Mouse (Mus musculus) forebrain, embryonic 12.5 days (tissue): ENCODE data around the gene Rln1. TPM values are rescaled to one million over a fixed set of nuclear protein-coding genes. Genes with fewer than 3 reads are reported as not detected.
A peak's percentile ranks its signal among the peaks of the same experiment; 100 is the strongest.

Experiments used
- ATAC-seq: fragments of 200-750 bp; cut with Nextera tagmentation; 2 replicates; pipeline ENCODE4 v1.8.0; 2017; ENCODE audit warnings: moderate TSS enrichment; ENCODE audit not compliant: low FRiP score
- H3K27ac ChIP-seq: fragments of 300-500 bp; sonication (generic); 2 replicates; pipeline ENCODE4 v1.5.1; 2016; ENCODE audit warnings: mild to moderate bottlenecking
- H3K27me3 ChIP-seq: fragments of 300-500 bp; sonication (generic); 2 replicates; pipeline ENCODE4 v1.6.1; 2016; ENCODE audit warnings: mild to moderate bottlenecking
- H3K36me3 ChIP-seq: fragments of 300-500 bp; sonication (generic); replicated peaks from 2 replicates; pipeline ENCODE4 v1.6.1; 2016; ENCODE audit warnings: mild to moderate bottlenecking
- H3K4me1 ChIP-seq: fragments of 300-500 bp; sonication (generic); 2 replicates; pipeline ENCODE4 v1.6.1; 2016
- H3K4me2 ChIP-seq: fragments of 300-500 bp; sonication (generic); 2 replicates; pipeline ENCODE4 v1.6.1; 2016; ENCODE audit warnings: mild to moderate bottlenecking, moderate library complexity
- H3K4me3 ChIP-seq: fragments of 300-500 bp; sonication (generic); replicated peaks from 2 replicates; pipeline ENCODE4 v1.5.1; 2016; ENCODE audit warnings: mild to moderate bottlenecking
- H3K9ac ChIP-seq: fragments of 300-500 bp; sonication (generic); 2 replicates; pipeline ENCODE4 v1.6.1; 2016; ENCODE audit warnings: mild to moderate bottlenecking
- H3K9me3 ChIP-seq: fragments of 300-500 bp; sonication (generic); 2 replicates; pipeline ENCODE4 v1.6.1; 2016
- WGBS: fragments of 180-500 bp; shearing (Covaris S2); methylation state at CpG from one replicate; pipeline ENCODE4 v1.1.7; 2016; 5-methylcytosine and 5-hydroxymethylcytosine counted together
- polyA plus RNA-seq: library from polyadenylated mRNA; unstranded; fragments of >200 nt; fragmentation: Nextera tagmentation; extraction: Ambion mirVana; gene quantifications from 2 replicates; pipeline ENCODE4 v1.2.1, GENCODE M21; 2016

Gene Rln1
- polyA plus RNA-seq, 1 experiment from 2014 or later, result 1.00 TPM

DNA sequence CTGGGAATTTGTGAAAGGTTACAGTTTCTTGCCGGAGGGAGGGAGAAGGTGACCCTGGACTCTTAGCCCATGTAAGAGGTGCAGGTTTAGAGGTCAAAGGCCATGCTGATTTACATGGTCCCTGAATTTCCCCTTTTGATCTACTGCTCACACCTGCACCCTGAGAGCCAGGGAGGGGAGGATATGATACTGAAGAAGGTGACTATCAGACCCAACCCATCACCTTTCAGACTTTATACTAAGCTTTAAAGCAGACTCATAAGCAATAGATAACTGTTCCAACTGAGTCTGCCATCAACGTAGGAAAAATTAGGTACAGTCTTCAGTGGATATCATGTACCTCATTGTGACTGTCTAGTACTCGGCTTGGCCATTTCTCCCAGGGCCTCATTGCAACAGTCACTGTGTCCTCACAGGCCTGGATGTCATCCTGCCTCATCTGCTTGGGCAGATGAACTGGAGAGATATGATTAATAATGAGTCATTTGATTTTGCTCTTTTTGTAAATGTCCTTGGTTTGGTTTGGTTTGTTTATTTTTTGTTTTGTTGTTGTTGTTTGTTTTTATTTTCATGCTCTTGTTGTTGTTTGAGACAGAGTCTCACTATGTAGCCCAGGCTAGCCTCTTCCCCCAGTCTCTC is 34.3 kb upstream of the Rln1 start:
- Histone ChIP-seq H3K27me3 (no peaks in the 10 kb centered on the region), H3K9ac (no peak overlapping the region), H3K36me3 (no peaks in the 10 kb centered on the region), H3K4me2 (no peak overlapping the region), H3K4me1 (peaks cover 13% of the 10 kb centered on the region; the same call in 1 of the 2 replicates), H3K27ac (no peak overlapping the region), H3K4me3 (no peak overlapping the region), H3K9me3 (no peaks in the 10 kb centered on the region)
- WGBS, result 81% methylated on average over 3 of the region's 3 CpGs
- no peak for ATAC-seq

DNA sequence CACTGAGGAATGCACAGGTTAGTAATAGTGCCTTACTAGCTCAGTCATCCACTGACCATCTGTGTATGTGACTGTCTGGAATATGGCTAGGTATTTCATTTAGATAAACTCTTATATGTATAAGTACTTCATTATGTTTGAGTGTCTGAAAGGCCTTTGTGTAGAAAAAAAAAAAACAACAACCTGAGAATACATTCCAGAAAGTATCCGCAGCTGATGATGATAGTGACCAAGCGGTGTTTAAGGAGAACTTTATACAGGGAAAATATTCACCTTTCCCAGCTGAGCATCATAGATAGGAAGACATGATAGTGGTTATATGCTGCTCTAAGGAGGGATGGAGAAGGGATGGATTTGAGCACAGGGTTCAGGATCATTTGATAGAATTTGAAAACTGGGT is 33.6 kb upstream of the Rln1 start:
- Histone ChIP-seq H3K4me3 (no peak overlapping the region), H3K27ac (no peak overlapping the region), H3K4me1 (peaks cover 13% of the 10 kb centered on the region; the same call in 1 of the 2 replicates), H3K9ac (no peak overlapping the region), H3K9me3 (no peaks in the 10 kb centered on the region), H3K4me2 (no peak overlapping the region), H3K36me3 (no peaks in the 10 kb centered on the region), H3K27me3 (no peaks in the 10 kb centered on the region)
- ATAC-seq, result no peak
- WGBS, result 94% methylated on average over 2 of the region's 2 CpGs

DNA sequence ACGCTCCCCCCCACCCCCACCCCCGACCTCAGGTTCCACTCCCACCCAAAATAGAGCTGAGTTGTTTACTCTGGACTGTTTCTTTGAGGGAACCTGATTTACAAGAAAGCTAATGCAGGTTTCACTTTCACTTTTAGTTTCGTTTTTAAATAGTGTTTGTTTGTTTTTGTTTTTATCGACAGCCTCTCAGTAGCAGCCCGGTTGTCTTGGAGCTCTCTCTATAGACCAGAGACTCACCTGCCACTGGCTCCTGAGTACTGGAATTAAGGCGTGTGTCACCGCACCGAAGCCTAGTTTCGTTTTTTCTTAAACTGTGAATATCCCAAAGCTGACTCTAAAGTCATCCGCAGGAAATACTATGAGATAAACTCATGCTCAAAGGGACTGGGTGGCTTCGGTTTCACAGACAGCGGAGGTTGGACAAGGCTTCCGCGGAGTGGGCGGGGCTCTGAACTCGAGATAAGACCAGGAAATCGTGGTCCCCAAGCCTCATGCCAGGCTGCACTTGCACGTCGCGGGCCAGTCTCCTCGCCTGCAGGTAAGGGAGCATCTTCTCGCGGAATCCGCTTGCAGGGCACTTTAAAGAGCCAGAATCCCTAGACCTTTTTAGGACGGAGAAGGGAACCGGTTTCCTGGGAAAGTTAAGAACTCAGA is 32.6 kb upstream of the Rln1 start, which contains the start of the genes Plgrkt and Cd274:
TSS of gene Plgrkt (minus strand) at position 422 of the 654 bp plus-strand sequence.
TSS of gene Cd274 (plus strand) at position 487 of the 654 bp plus-strand sequence.
- peak; percentile 69; the same call in 1 of the 2 replicates for ATAC-seq
- Histone ChIP-seq H3K4me3 (peak within 1 kb of the TSS; percentile 44), H3K9ac (peak within 1 kb of the TSS; percentile 50), H3K4me2 (peak within 1 kb of the TSS; percentile 68), H3K4me1 (peaks cover 18% of the 10 kb centered on the region; the same call in 1 of the 2 replicates), H3K9me3 (no peaks in the 10 kb centered on the region), H3K36me3 (no peaks in the 10 kb centered on the region), H3K27me3 (no peaks in the 10 kb centered on the region), H3K27ac (no peak within 1 kb of the TSS)
- 4% methylated on average over 26 of the region's 26 CpGs for WGBS

GRCm38 (mm10) chr19:29366226-29366968 is 31.9 kb upstream of the Rln1 start:
- Histone ChIP-seq H3K36me3 (no peaks in the 10 kb centered on the region), H3K4me3 (peak overlapping the region; percentile 44), H3K9me3 (no peaks in the 10 kb centered on the region), H3K4me1 (peaks cover 20% of the 10 kb centered on the region), H3K9ac (peak overlapping the region; percentile 50; the same call in 1 of the 2 replicates), H3K27ac (no peak overlapping the region), H3K4me2 (peak overlapping the region; percentile 68), H3K27me3 (no peaks in the 10 kb centered on the region)
- WGBS, result 55% methylated on average over 20 of the region's 20 CpGs
- no peak for ATAC-seq

- H3K4me2 ChIP-seq, result no peak overlapping the region
- WGBS, result 27% methylated on average over 3 of the region's 3 CpGs
- ATAC-seq, result no peak
Observed at GRCm38 (mm10) chr19:29365105-29365504, 30.6 kb upstream of the Rln1 start.

GRCm38 (mm10) chr19:29364076-29364475 is 29.6 kb upstream of the Rln1 start:
- Histone ChIP-seq H3K27ac (no peak overlapping the region), H3K36me3 (no peaks in the 10 kb centered on the region), H3K4me1 (peaks cover 30% of the 10 kb centered on the region), H3K4me2 (no peak overlapping the region), H3K27me3 (no peaks in the 10 kb centered on the region), H3K4me3 (no peak overlapping the region), H3K9me3 (no peaks in the 10 kb centered on the region), H3K9ac (no peak overlapping the region)
- 77% methylated on average over 5 of the region's 5 CpGs for WGBS
- ATAC-seq, result no peak

More at GRCm38 (mm10) chr19:29365105-29365504, 30.6 kb upstream of the Rln1 start:
- H3K36me3 ChIP-seq, result no peaks in the 10 kb centered on the region
- H3K27ac ChIP-seq, result no peak overlapping the region
- peaks cover 30% of the 10 kb centered on the region for H3K4me1 ChIP-seq
- H3K9ac ChIP-seq, result no peak overlapping the region
- no peak overlapping the region for H3K4me3 ChIP-seq
- H3K9me3 ChIP-seq, result no peaks in the 10 kb centered on the region
- H3K27me3 ChIP-seq, result no peaks in the 10 kb centered on the region

GRCm38 (mm10) chr19:29363557-29363956 is 29.1 kb upstream of the Rln1 start:
- 94% methylated on average over 7 of the region's 7 CpGs for WGBS
- Histone ChIP-seq H3K27me3 (no peaks in the 10 kb centered on the region), H3K9me3 (no peaks in the 10 kb centered on the region), H3K36me3 (no peaks in the 10 kb centered on the region; the same call in 1 of the 2 replicates), H3K4me2 (no peak overlapping the region), H3K9ac (no peak overlapping the region), H3K27ac (no peak overlapping the region), H3K4me1 (peaks cover 30% of the 10 kb centered on the region), H3K4me3 (no peak overlapping the region)
- no peak for ATAC-seq

DNA sequence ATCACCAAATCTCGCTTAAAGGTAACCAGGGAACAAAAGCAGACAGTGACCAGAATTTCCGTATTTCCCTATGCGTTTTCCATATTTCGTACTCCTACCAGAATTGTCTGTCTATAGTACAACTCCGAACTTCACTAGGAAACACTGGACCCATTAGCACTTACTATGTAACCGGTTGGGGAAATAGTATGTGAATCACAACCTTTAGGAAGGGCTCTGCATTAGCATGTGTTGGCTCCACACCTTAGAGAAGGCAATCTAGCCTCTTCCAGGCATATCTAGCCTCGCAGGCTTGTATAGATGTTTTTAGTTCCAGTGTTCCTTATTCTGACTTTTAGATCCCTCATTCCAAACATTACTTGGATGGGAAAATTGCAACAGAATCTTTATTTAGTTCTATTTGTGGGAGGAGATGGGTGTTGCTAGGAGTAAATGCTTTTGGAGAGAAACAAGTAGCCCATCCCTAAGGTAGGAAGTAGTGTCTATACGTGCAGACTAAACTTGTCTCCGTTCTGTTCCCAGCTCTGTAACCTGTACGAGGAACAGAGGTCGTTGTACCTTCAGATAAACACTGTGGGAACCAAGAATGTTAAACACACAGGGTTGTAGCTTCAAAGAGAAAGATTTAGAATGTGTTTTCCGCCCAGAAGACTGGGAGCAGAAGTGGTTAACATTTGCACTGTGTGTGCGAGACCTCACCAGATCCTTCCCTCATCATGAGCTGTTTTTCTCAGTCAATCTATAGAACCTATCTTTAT is 27.9 kb upstream of the Rln1 start:
- Histone ChIP-seq H3K4me1 (peaks cover 27% of the 10 kb centered on the region), H3K27ac (0 out of 2 replicates have a peak overlapping the region, but pooled peaks have one; percentile 19), H3K4me3 (peak overlapping the region; percentile 61), H3K9me3 (no peaks in the 10 kb centered on the region), H3K27me3 (no peaks in the 10 kb centered on the region), H3K36me3 (peaks cover 2% of the 10 kb centered on the region; the same call in 1 of the 2 replicates), H3K9ac (peak overlapping the region; percentile 66), H3K4me2 (peak overlapping the region; percentile 77)
- WGBS, result 49% methylated on average over 13 of the region's 13 CpGs
- ATAC-seq, result peak; percentile 28

GRCm38 (mm10) chr19:29361468-29362130 is 27.1 kb upstream of the Rln1 start:
- Histone ChIP-seq H3K4me2 (peak overlapping the region; percentile 77), H3K4me1 (peaks cover 20% of the 10 kb centered on the region), H3K4me3 (peak overlapping the region; percentile 61), H3K27ac (peak overlapping the region; percentile 61; the same call in 1 of the 2 replicates), H3K27me3 (no peaks in the 10 kb centered on the region), H3K9ac (peak overlapping the region; percentile 66), H3K36me3 (peaks cover 4% of the 10 kb centered on the region; the same call in 1 of the 2 replicates), H3K9me3 (no peaks in the 10 kb centered on the region)
- ATAC-seq, result peak; percentile 100
- WGBS, result 3% methylated on average over 33 of the region's 33 CpGs

GRCm38 (mm10) chr19:29360251-29360650 is 25.8 kb upstream of the Rln1 start:
- H3K27ac ChIP-seq, result no peak overlapping the region
- no peak for ATAC-seq
- H3K27me3 ChIP-seq, result no peaks in the 10 kb centered on the region
- H3K4me2 ChIP-seq, result no peak overlapping the region
- peaks cover 19% of the 10 kb centered on the region for H3K4me1 ChIP-seq
- no peak overlapping the region for H3K4me3 ChIP-seq
- no peak overlapping the region for H3K9ac ChIP-seq
- WGBS, result 92% methylated on average over 5 of the region's 5 CpGs
- H3K36me3 ChIP-seq, result peaks cover 7% of the 10 kb centered on the region; the same call in 1 of the 2 replicates
- no peaks in the 10 kb centered on the region for H3K9me3 ChIP-seq

DNA sequence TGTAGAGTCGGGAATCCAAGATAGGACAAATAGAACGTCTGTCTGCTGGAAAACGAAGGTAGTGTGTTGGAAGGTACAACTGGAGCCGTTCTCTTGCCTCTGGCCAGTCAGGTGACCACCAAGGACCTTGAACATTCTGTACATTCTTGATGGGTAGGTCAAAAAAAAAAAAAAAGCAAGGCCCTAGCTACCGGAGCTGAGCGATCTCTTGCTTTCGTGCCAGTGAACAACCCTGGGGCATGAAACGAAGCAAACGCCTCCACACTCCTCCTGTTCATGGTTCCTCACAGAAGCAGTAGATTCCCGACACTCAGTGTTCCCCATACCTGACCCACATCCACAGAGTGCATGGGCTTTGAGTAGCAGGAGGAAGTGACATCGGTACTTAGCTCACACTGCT is 21.8 kb upstream of the Rln1 start:
- H3K27ac ChIP-seq, result no peak overlapping the region
- WGBS, result 87% methylated on average over 11 of the region's 11 CpGs
- ATAC-seq, result no peak
- H3K4me2 ChIP-seq, result no peak overlapping the region
- H3K9me3 ChIP-seq, result no peaks in the 10 kb centered on the region
- no peak overlapping the region for H3K9ac ChIP-seq
- H3K4me1 ChIP-seq, result peaks cover 9% of the 10 kb centered on the region
- H3K27me3 ChIP-seq, result no peaks in the 10 kb centered on the region
- peaks cover 7% of the 10 kb centered on the region; the same call in 1 of the 2 replicates for H3K36me3 ChIP-seq
- H3K4me3 ChIP-seq, result no peak overlapping the region
